Mouse (Mus musculus) layer of hippocampus, adult 2 months (tissue): ENCODE results near the gene Pck2. TPM values are rescaled to one million over a fixed set of nuclear protein-coding genes. Genes with fewer than 3 reads are reported as not detected.

Experiments
- DNase-seq, 2 experiments: peaks; one replicate each; pipeline ENCODE4 v3.0.0; 2022; ENCODE audit warnings: low spot score in 2 of 2
- H3K27ac ChIP-seq: fragments of 200-600 bp; 2 replicates; pipeline ENCODE4 v1.8.1; 2022
- H3K4me3 ChIP-seq: fragments of 200-600 bp; 2 replicates; pipeline ENCODE4 v1.8.1; 2022; ENCODE audit warnings: mild to moderate bottlenecking
- CTCF ChIP-seq: fragments of 200-600 bp; conservative IDR thresholded peaks from 2 replicates; pipeline ENCODE4 v1.8.1; 2022; ENCODE audit warnings: antibody characterized with exemption, mild to moderate bottlenecking, moderate library complexity
- total RNA-seq, 2 experiments: library from RNA; stranded (reverse); gene quantifications; 2 replicates each; pipeline ENCODE4 v1.2.3; 2021

The Pck2 gene
- total RNA-seq, 2 experiments from 2014 or later = 45.0 to 47.6 TPM

DNA sequence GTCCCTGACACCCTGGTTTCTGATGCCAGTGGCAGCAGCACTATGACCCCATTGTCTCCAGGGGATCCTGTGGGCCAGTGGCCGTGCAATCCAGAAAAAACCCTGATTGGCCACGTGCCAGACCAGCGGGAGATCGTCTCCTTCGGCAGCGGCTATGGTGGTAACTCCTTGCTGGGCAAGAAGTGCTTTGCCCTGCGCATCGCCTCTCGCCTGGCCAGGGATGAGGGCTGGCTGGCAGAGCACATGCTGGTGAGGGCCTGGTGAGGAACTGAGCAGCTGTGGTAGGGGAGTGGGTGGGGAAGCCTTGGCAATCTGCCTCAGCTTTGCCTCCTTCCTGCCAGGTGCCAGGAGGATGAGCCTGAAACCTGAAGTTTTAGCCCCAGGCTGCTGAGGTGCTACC, 4.3 kb downstream of the Pck2 start:
- H3K27ac ChIP-seq = peak overlapping the region; percentile 52; the same call in 1 of the 2 replicates
- no peak for DNase-seq
- TF ChIP-seq CTCF = no peak
- no peak overlapping the region for H3K4me3 ChIP-seq

DNA sequence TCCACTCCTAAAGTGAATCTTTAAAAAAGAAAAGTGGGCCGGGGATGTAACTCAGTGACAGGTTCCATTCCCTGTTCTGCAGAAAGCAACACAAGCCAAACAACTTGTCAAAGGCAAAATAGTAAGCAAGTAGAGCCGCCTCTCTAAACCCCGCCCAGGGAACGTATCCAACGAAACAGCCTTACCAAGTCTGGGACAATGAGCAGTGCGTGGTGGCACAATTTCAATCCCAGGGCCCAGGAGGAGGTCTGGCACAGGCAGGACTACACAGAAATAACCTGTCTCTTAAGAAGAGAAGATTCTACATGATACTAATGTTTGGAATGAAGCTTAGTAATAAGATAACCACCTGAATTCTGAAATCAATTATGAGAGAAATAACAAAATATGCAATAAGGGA, 10.1 kb downstream of the Pck2 start:
- no peak overlapping the region for H3K27ac ChIP-seq
- TF ChIP-seq CTCF = 0 out of 2 replicates have a peak, but pooled peaks have one; percentile 0
- no peak overlapping the region for H3K4me3 ChIP-seq
- DNase-seq = no peak

DNA sequence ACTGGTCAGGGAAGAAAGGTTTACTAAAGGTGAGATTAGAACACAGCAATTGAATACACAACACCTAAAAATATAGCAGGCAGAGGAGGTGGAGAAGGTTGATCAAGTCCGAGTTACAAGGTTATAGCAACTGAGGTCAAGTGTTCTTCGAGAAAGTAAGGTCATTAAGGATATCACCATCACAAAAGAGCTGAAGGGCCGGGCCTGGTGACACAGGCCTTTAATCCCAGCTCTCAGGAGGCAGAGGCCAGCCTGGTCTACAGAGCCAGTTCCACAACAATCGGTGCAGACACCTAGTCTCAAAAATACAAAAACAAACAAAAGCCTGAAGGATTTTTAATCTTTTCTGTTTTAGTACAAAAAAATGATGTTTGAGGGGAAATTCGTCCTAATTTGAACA, 11.3 kb downstream of the Pck2 start:
- no peak for DNase-seq
- Histone ChIP-seq H3K27ac (no peak overlapping the region), H3K4me3 (no peak overlapping the region)
- no peak for TF ChIP-seq CTCF

DNA sequence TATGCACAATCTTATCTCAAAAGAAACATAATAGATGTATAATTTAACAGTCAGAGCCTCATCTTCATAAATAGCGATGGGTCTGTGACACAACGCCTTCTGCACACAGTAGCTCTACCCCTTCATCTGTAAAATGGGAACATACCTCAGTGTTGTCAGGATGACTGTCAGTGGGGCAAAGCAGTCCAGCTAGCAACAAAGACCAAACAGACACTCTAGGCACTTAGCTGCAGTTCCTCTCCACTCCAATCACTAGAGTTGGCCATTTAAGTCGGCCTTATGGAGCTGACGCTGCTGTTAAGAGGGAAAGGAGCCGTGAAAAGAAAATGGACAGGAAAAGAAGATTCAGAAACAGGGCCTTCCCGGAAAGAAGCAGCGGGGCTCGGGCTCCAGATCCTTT, 11.7 kb downstream of the Pck2 start:
- Histone ChIP-seq H3K4me3 (no peak overlapping the region), H3K27ac (no peak overlapping the region)
- no peak for TF ChIP-seq CTCF
- no peak for DNase-seq

DNA sequence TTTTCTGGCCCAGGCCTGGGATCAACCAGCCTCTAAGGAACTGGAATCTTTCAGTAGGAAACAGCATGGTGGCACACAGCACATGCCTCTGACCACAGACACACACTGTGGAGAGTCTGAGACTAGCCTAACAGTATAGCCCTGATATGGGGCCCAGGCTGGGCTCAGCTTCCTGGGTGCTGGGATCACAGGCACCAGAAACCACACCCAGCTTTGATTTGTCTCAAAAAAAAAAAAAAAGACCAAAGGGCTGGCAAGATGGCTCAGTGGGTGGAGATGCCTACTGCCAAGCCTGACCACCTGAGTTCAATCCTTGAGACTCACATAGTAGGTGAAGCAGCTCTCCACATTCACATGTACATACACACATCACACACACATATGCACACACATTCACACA, 14.6 kb downstream of the Pck2 start:
- H3K4me3 ChIP-seq = no peak overlapping the region
- H3K27ac ChIP-seq = no peak overlapping the region
- no peak for DNase-seq
- TF ChIP-seq CTCF = no peak

DNA sequence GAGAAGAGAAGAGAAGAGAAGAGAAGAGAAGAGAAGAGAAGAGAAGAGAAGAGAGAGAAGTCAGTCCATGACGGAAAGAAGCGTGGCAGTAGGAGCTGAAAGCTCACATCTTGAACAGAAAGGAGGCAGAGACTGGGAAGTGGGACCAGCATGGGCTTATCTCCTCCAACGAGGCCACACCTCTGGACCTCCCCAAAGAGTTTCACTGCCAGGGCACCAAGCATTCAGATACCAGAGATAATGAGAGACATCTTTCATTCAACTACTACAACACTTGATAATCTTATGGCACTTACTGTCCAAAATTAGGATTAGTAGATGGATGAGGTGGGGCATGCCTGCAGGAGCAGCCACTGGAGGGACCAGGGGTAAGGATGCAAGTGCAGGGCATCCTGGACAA, 15.7 kb downstream of the Pck2 start:
- TF ChIP-seq CTCF = no peak
- no peak for DNase-seq
- Histone ChIP-seq H3K4me3 (no peak overlapping the region), H3K27ac (no peak overlapping the region)

DNA sequence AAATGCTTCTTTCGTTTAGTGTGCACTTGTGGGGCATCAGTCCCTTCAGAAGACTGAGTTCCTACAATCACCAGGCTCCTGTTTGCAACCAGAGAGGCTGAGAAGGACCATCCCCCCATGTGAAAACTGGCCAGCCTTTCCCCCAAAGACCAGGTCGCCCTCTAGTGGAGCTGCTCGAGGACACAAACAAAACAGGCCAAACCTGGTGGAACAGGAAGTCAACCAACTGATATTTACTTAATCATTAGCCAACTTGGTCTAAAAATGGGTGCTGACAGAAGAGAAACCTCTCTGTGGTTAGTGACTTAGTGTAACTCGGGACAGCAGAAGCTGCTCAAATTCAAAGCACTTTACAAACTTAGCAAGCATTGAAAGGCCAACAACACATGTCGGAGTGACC, 16.9 kb downstream of the Pck2 start:
- peak; percentile 90 for TF ChIP-seq CTCF
- peak overlapping the region; percentile 24; the same call in 1 of the 2 replicates for H3K27ac ChIP-seq
- DNase-seq = peak; percentile 69 to 80
- H3K4me3 ChIP-seq = no peak overlapping the region

DNA sequence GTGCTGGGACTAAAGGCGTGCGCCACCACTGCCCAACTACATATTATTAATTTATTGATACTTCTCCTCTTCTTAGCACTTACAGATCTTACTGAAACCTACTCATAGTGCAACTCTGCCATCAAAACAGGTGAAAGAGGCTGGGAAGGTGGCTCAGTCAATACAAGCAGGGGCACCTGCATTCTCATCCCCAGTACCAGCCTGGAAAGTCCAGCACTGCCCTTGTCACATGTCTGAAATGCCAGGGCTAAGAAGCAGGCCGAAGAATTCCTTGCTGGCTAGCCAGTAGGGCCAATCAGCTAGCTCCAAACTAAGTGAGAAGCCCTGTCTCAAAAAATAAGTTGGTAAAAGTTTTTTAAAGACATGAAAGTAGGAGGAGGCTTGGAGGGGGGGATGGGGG, 17.5 kb downstream of the Pck2 start:
- no peak for DNase-seq
- 0 out of 2 replicates have a peak overlapping the region, but pooled peaks have one; percentile 24 for H3K27ac ChIP-seq
- TF ChIP-seq CTCF = no peak
- no peak overlapping the region for H3K4me3 ChIP-seq

DNA sequence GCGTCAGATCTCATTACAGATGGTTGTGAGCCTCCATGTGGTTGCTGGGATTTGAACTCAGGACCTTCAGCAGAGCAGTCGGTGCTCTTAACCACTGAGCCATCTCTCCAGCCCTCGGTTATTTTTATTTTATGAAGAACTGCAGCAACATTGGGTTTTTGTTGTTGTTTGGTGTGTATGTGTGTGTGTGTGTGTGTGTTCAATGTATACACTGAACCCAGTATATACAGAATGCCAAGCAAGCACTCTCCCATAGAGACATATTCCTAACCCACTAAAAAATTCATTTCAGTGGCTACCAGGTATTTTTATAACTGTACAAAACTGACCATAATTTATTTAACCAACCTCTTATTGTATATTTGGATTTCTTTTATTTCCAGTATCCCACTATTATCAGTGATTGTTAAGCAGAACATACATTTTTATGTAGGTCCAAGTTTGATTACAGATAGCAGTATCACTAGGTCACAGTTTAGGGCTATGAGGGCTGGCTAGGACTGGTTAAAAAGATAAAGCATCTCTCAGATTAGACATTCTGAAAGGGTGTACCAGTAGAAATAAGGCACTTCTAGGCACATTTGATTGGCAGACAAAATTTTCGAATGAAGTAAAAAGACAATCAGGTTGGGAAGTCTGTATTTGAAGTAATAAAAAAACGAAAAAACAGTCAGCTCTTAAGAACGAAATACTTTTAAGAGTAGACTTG, 18.8 kb downstream of the Pck2 start:
- H3K4me3 ChIP-seq = peak overlapping the region; percentile 88
- DNase-seq = no peak
- peak overlapping the region; percentile 99 for H3K27ac ChIP-seq
- peak; percentile 39 for TF ChIP-seq CTCF

DNA sequence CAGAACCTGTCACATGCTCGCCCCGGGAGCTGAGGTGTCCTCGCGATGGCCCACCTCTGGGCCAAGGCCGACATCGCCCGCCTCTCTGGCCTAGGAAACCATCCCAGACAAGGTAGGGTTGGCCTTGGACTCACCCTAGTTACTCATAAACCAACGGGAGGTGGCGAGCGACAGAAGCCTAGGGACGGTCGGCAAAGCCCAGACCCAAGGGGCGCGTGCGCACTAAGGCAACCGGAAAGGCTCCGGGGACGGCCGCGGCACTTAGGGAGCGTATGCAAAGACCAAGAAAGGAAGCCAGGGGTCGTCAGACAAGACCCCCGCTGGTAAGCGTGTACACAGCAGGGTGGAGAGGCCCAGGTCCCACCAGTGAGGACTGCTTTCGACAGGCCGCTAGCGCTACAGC, 19.7 kb downstream of the Pck2 start, which contains the start of gene Dcaf11:
TSS of gene Dcaf11 (plus strand) at position 208 of the 403 bp plus-strand sequence.
- H3K4me3 ChIP-seq = peak within 1 kb of the TSS; percentile 88
- peak within 1 kb of the TSS; percentile 99 for H3K27ac ChIP-seq
- peak; percentile 55 for TF ChIP-seq CTCF
- peak; percentile 80 to 85 for DNase-seq

DNA sequence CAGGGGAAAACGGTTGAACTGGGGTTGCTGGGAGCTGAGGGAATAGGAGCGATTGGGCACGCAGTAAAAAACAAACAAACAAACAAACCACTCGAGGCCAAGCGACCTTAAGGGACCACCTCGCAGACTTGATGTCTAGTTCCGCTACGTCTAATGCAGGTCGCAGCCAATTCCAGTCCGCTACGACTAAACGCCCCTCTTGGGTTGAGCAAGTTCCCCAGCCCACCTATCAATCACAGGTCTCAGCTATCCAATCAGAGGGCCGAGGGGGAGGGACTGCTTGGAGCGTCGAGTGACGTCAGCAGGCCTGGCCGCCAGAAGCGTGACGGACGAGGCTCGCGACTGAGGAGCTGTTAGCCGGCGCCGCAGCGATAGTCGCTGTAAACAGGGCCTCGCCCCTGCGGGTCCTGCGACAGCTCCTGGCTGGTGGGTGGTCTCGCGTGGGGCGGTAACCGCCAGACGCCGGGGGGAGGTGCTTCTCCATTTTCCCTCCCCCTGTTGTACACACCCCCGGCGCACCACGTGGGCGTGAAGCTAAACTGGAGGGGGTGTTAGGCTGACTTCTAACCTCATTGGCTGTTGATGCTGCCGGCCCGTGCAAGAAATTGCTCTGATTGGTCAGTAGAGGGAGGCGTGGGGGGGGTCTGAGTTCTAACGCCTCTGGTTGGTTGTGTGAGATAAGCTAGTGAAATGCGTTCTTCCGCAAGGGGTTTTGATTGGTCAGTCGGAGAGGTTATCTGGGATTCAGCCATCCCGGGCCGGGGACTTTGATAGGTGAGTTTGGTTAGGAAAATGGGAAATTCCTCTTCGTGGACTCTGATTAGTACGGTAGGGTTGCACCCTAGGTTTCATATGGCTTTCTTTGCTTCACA, 20.4 kb downstream of the Pck2 start, which contains the start of gene A730061H03Rik:
TSS of gene A730061H03Rik (minus strand) at position 205 of the 872 bp plus-strand sequence.
- peak; percentile 98 to 99 for DNase-seq
- peak within 1 kb of the TSS; percentile 88 for H3K4me3 ChIP-seq
- H3K27ac ChIP-seq = peak within 1 kb of the TSS; percentile 99
- TF ChIP-seq CTCF = peak; percentile 34

DNA sequence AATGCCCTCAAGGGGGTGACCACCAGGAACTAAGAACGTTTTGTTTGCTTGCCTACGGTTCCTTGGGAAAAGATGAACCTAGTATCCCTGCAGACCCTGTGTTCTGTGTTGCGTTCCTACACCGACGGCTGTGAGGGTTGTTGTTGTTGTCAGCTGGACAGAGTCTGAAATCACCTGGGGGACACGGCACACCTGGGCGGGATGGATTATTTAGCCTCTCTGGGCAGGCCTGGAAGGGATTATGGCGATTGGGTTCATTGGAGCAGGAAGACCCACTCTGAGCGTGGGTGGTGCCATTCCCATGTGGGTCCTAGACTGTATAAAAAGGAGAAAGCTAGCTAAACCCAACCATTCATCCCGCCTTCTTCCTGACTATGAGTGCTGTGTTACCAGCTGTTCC, 21.8 kb downstream of the Pck2 start:
- H3K27ac ChIP-seq = no peak overlapping the region
- DNase-seq = no peak
- no peak for TF ChIP-seq CTCF
- no peak overlapping the region; the same call in 1 of the 2 replicates for H3K4me3 ChIP-seq

DNA sequence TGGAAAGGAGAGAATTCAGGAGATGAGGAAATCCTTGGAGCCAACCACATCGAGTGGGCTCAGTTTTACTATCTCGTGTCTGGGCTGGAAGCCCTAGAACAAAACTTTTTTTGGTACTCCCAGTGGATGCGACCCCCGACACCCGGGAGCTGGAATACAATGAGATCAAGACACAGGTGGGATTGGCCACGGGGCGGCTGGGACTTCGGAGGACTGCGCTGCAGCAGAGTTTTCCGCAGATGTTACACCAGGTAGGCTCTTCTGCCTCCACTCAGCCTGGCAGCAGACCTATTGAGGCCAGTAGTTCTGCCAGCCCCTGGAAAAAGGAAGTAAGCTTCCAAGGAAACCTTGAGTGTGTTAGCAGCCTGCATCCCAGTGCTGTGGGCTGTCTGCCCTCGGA, 23.2 kb downstream of the Pck2 start:
- no peak for TF ChIP-seq CTCF
- Histone ChIP-seq H3K4me3 (no peak overlapping the region), H3K27ac (no peak overlapping the region)
- DNase-seq = no peak
